Mouse (Mus musculus) stomach, postnatal 0 days (tissue): ENCODE measurements at regions not wholly inside any gene's neighbourhood (a gene's known extent, or its start where the extent isn't known, plus 50 kb on each side); places are given as distances from the start of the nearest gene placed in this dataset.

Experiments
- CTCF ChIP-seq: IDR thresholded peaks from 2 replicates; pipeline ENCODE4 v1.5.1; 2016; ENCODE audit warnings: antibody characterized with exemption, low read depth, mild to moderate bottlenecking, moderate library complexity
- EP300 ChIP-seq: optimal IDR thresholded peaks from 2 replicates; pipeline ENCODE3; 2016; ENCODE audit warnings: antibody characterized with exemption

DNA sequence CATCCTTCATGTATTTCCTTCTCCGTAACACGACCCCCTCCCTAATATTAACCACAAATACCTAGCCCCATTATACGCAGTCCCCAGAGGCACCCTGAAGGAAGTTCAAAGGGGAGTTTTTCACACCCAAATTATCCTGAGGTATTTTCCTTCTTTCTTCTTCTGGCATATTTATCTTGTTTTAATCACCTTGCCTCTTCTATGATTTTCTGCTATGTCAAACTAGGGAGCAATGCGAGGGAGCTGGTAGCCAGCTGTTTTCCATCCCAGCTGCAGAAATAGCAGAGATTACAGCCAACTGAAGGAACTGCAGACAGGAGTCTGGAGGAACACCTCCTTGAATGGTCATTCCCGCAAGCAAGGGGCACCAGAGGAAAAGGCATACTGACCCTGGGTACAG lies 155.7 kb downstream of the Dkk1 start:
- no peak for TF ChIP-seq CTCF
- no peak for TF ChIP-seq EP300
